Mouse (Mus musculus) kidney, postnatal 0 days (tissue): ENCODE results near the gene Jade2. TPM values are rescaled to one million over a fixed set of nuclear protein-coding genes. Genes with fewer than 3 reads are reported as not detected.

ENCODE experiments used
- ATAC-seq: fragments of 200-750 bp; cut with Nextera tagmentation; replicated peaks from 2 replicates; pipeline ENCODE4 v1.8.0; 2017; ENCODE audit warnings: low read depth, moderate number of reproducible peaks, moderate TSS enrichment, moderate library complexity; ENCODE audit not compliant: low FRiP score
- DNase-seq: peaks from one replicate; pipeline ENCODE4 v3.0.0-alpha.2; 2016; ENCODE audit warnings: low spot score
- H3K27ac ChIP-seq: fragments of 300-500 bp; sonication (generic); 2 replicates; pipeline ENCODE4 v1.5.1; 2014; ENCODE audit warnings: mild to moderate bottlenecking
- H3K27me3 ChIP-seq: fragments of 300-500 bp; sonication (generic); 2 replicates; pipeline ENCODE4 v1.6.1; 2014; ENCODE audit warnings: low read length, mixed read lengths; ENCODE audit not compliant: insufficient read depth
- H3K36me3 ChIP-seq: fragments of 300-500 bp; sonication (generic); 2 replicates; pipeline ENCODE4 v1.6.1; 2014; ENCODE audit warnings: low read length, mixed read lengths; ENCODE audit not compliant: insufficient read depth
- H3K4me1 ChIP-seq: fragments of 300-500 bp; sonication (generic); replicated peaks from 2 replicates; pipeline ENCODE4 v1.6.1; 2014; ENCODE audit warnings: antibody characterized with exemption, low read length, mixed read lengths; ENCODE audit not compliant: insufficient read depth
- H3K4me2 ChIP-seq: fragments of 300-500 bp; sonication (generic); 2 replicates; pipeline ENCODE4 v1.6.1; 2014; ENCODE audit warnings: mild to moderate bottlenecking, low read length, moderate library complexity, mixed read lengths
- H3K4me3 ChIP-seq: fragments of 300-500 bp; sonication (generic); replicated peaks from 2 replicates; pipeline ENCODE4 v1.5.1; 2014; ENCODE audit warnings: low read depth, low read length
- H3K9ac ChIP-seq: fragments of 300-500 bp; sonication (generic); 2 replicates; pipeline ENCODE4 v1.6.1; 2014; ENCODE audit warnings: low read depth, low read length
- H3K9me3 ChIP-seq: fragments of 300-500 bp; sonication (generic); replicated peaks from 2 replicates; pipeline ENCODE4 v1.6.1; 2016; ENCODE audit warnings: low read length, inconsistent platforms, mixed read lengths
- CTCF ChIP-seq: IDR thresholded peaks from 2 replicates; pipeline ENCODE4 v1.5.1; 2016; ENCODE audit warnings: antibody characterized with exemption, low read depth, mild to moderate bottlenecking, moderate library complexity
- WGBS: fragments of 180-500 bp; shearing (Covaris S2); extraction: QIAGEN DNeasy Blood & Tissue Kit; methylation state at CpG from one replicate; pipeline ENCODE4 v1.1.7; 2014; 5-methylcytosine and 5-hydroxymethylcytosine counted together
- polyA plus RNA-seq: library from polyadenylated mRNA; unstranded; fragments of >200 nt; fragmentation: Nextera tagmentation; extraction: Ambion mirVana; gene quantifications from 2 replicates; pipeline ENCODE4 v1.2.1, GENCODE M21; 2015

The Jade2 gene
- 1.0 and 1.2 TPM in 2 replicates for polyA plus RNA-seq

GRCm38 (mm10) chr11:51857081-51857671 is at the start of gene Jade2:
TSS of gene Jade2 (minus strand) at chr11:51857653.
- TF ChIP-seq CTCF = no peak
- Histone ChIP-seq H3K4me1 (peaks cover 18% of the 10 kb centered on the region), H3K27ac (peak within 1 kb of the TSS; percentile 91), H3K4me2 (peak within 1 kb of the TSS; percentile 99), H3K9ac (peak within 1 kb of the TSS; percentile 79), H3K4me3 (peak within 1 kb of the TSS; percentile 80), H3K9me3 (no peaks in the 10 kb centered on the region), H3K36me3 (no peaks in the 10 kb centered on the region), H3K27me3 (no peaks in the 10 kb centered on the region)
- DNase-seq = peak; percentile 79
- ATAC-seq = no peak
- WGBS = 0% methylated on average over 35 of the region's 47 CpGs

- Histone ChIP-seq H3K27me3 (no peaks in the 10 kb centered on the region), H3K9me3 (no peaks in the 10 kb centered on the region), H3K4me1 (no peaks in the 10 kb centered on the region), H3K4me2 (no peak overlapping the region), H3K27ac (no peak overlapping the region), H3K4me3 (no peak overlapping the region), H3K9ac (no peak overlapping the region), H3K36me3 (no peaks in the 10 kb centered on the region)
- ATAC-seq (no peak), DNase-seq (no peak)
- WGBS = 91% methylated on average over 3 of the region's 3 CpGs
- TF ChIP-seq CTCF = no peak
These were observed 46.8 kb upstream of the Jade2 start for GRCm38 (mm10) chr11:51904224-51904623.

GRCm38 (mm10) chr11:51899691-51900090 is 42.2 kb upstream of the Jade2 start:
- 92% methylated on average over 10 of the region's 10 CpGs for WGBS
- DNase-seq = no peak
- no peak overlapping the region for H3K4me2 ChIP-seq
- H3K9me3 ChIP-seq = no peaks in the 10 kb centered on the region
- H3K9ac ChIP-seq = no peak overlapping the region
- ATAC-seq = no peak
- H3K4me1 ChIP-seq = no peaks in the 10 kb centered on the region
- no peak overlapping the region for H3K27ac ChIP-seq
- H3K36me3 ChIP-seq = no peaks in the 10 kb centered on the region
- no peak overlapping the region for H3K4me3 ChIP-seq
- no peak for TF ChIP-seq CTCF
- no peaks in the 10 kb centered on the region for H3K27me3 ChIP-seq

- no peak for DNase-seq
- Histone ChIP-seq H3K9me3 (no peaks in the 10 kb centered on the region), H3K9ac (no peak overlapping the region), H3K36me3 (no peaks in the 10 kb centered on the region), H3K27me3 (no peaks in the 10 kb centered on the region), H3K4me1 (no peaks in the 10 kb centered on the region), H3K4me2 (no peak overlapping the region), H3K27ac (no peak overlapping the region), H3K4me3 (no peak overlapping the region)
- WGBS = 51% methylated on average over 21 of the region's 21 CpGs
- no peak for ATAC-seq
- no peak for TF ChIP-seq CTCF
These were observed 41.0 kb upstream of the Jade2 start for GRCm38 (mm10) chr11:51898326-51899080.

GRCm38 (mm10) chr11:51897311-51897710 is 39.9 kb upstream of the Jade2 start:
- ATAC-seq (no peak), DNase-seq (no peak)
- H3K4me3 ChIP-seq = no peak overlapping the region
- H3K27ac ChIP-seq = no peak overlapping the region; the same call in 1 of the 2 replicates
- no peak overlapping the region for H3K4me2 ChIP-seq
- no peaks in the 10 kb centered on the region for H3K4me1 ChIP-seq
- H3K27me3 ChIP-seq = no peaks in the 10 kb centered on the region
- 90% methylated on average over 11 of the region's 11 CpGs for WGBS
- H3K9ac ChIP-seq = no peak overlapping the region
- no peaks in the 10 kb centered on the region for H3K36me3 ChIP-seq
- no peaks in the 10 kb centered on the region for H3K9me3 ChIP-seq
- no peak for TF ChIP-seq CTCF

- DNase-seq (no peak), ATAC-seq (no peak)
- no peak for TF ChIP-seq CTCF
- Histone ChIP-seq H3K9me3 (no peaks in the 10 kb centered on the region), H3K36me3 (no peaks in the 10 kb centered on the region), H3K4me3 (no peak overlapping the region), H3K4me1 (no peaks in the 10 kb centered on the region), H3K27me3 (no peaks in the 10 kb centered on the region), H3K9ac (no peak overlapping the region), H3K4me2 (no peak overlapping the region), H3K27ac (no peak overlapping the region)
- 18% methylated on average over 4 of the region's 4 CpGs for WGBS
These were observed 38.6 kb upstream of the Jade2 start for GRCm38 (mm10) chr11:51896012-51896411.
